Mouse (Mus musculus): ENCODE measurements around the gene Rhpn2. TPM values are rescaled to one million over a fixed set of nuclear protein-coding genes. Genes with fewer than 3 reads are reported as not detected.
"Not testable (repeated sequence)": the region's sequence is repeated elsewhere in the genome, so short reads cannot be mapped to it uniquely, and the experiment has no call there.

Rhpn2 gene
- 5.2 and 5.5 TPM in 2 replicates for polyA plus RNA-seq (2016; fragmentation: Nextera tagmentation; extraction: Ambion mirVana)

DNA sequence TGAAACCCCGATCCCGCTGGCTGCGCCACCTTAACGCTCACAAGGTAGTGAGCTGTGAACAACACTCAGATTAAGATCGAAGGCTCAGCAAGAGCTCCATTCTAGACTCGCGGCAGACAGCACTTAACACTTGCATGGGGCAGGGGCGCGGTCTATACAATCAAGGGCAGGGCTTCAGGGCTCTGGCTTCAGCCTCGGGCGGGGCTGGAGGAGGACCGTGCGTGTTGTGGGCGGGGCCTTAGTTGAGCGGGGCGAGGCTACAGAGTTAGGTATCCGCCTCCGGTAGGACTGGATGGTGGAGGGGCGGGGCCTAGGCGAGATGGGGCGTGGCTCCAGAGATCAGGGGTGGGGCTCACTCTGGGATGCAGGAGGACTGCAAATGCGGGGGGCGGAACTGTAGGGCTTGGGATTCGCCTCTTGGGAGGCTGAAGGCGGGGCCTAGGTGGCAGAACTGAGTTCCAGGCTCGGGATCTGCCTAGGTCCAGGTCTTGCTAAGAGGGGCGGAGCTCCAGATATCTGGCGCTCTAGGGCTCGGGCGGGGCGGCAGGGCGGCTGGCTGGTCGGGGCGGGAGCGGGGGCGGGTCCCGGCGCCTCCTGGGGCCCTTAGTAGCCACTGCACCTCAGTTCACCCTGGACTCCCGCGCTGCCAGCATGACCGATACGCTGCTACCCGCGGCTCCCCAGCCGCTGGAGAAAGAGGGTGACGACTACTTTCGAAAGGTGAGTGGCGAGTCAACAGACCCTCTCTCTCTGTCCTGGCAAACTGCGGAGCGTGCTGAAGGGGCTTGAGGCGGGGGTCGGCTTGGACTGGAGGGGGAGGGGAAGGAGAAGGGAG lies at the start of gene Rhpn2:
Gene Rhpn2 (plus strand): TSS at position 479 of the 835 bp plus-strand sequence.
- peaks cover 54% of the 10 kb centered on the region for H3K27me3 ChIP-seq (replicated peaks; ENCODE audit: low read depth, poor library complexity, severe bottlenecking)
- peak; percentile 100 for DNase-seq (ENCODE audit: low spot score)
- under 1% methylated on average over 52 of the region's 52 CpGs for WGBS
- no peaks in the 10 kb centered on the region for H3K36me3 ChIP-seq (replicated peaks)
- H3K27ac ChIP-seq (replicated peaks) = peak within 1 kb of the TSS; percentile 68
- H3K4me1 ChIP-seq = peaks cover 28% of the 10 kb centered on the region
- H3K9me3 ChIP-seq = no peaks in the 10 kb centered on the region
- peak within 1 kb of the TSS; percentile 79 for H3K4me3 ChIP-seq

DNA sequence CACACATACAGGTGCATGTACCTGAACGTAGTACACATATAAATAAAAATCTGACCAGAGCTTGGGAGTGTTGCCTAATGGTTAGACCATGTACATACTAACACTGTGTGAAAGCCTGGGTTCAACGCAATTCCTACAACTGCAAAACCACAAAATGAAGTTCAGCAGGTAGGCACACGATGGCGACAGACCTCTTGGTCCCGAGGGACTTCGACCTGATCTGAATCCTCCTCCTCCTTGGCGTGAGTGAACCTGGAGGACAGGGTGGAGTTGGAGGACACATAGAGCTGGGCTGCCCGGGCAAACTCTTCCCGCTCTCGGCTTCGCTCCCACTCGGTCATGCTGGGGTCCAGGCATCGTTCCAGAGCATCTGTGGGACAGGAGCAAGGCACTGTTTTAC lies 40.5 kb upstream of the Rhpn2 start:
- H3K27me3 ChIP-seq (replicated peaks; ENCODE audit: low read depth, poor library complexity, severe bottlenecking) = no peaks in the 10 kb centered on the region
- no peak for DNase-seq (ENCODE audit: low spot score)
- H3K27ac ChIP-seq (replicated peaks) = no peak overlapping the region
- WGBS = 89% methylated on average over 13 of the region's 13 CpGs
- H3K4me3 ChIP-seq = no peak overlapping the region
- H3K9me3 ChIP-seq = no peaks in the 10 kb centered on the region
- no peaks in the 10 kb centered on the region for H3K4me1 ChIP-seq
- peaks cover 93% of the 10 kb centered on the region for H3K36me3 ChIP-seq (replicated peaks)

DNA sequence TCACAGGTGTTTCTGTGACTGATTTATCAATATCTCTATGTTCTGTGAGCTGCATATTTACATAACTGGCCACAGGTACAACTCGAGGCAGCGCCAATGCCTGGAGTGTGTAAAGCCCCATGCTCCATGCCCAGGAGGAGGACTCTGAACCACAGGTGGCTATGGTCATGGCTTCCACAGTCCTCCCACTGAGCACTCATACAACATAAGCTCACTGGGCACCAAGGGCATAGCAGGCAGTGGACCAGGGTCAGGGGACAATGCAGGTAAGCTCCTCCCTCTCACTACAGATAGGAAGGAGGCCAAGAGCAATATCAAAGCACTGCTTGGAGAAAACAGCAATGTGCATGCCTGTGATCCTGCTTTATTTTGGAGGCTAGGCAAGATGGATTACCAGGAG lies 38.3 kb upstream of the Rhpn2 start:
- no peak overlapping the region for H3K27ac ChIP-seq (replicated peaks)
- no peaks in the 10 kb centered on the region for H3K27me3 ChIP-seq (replicated peaks; ENCODE audit: low read depth, poor library complexity, severe bottlenecking)
- peaks cover 6% of the 10 kb centered on the region; the same call in 1 of the 2 replicates for H3K4me1 ChIP-seq
- H3K4me3 ChIP-seq = no peak overlapping the region
- H3K36me3 ChIP-seq (replicated peaks) = peaks cover 88% of the 10 kb centered on the region
- no peaks in the 10 kb centered on the region for H3K9me3 ChIP-seq
- DNase-seq (ENCODE audit: low spot score) = no peak
- 91% methylated on average over 2 of the region's 2 CpGs for WGBS

DNA sequence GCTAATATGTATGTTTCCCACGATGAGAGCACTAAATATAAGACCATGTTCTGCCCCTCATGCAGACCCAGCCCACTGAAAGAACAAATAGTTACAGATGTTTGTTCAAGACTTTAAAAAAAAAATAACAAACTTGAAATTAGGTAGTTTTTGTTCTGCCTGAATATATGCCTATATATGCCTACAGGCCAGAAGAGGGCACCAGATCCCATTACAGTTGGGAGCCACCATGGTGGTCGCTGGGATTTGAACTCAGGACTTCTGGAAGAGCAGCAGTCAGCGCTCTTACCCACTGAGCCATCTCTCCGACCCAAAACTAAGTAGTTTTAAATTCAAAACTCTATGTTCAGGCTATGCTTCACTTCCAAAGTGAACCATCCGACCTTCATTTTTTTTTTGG lies 36.1 kb upstream of the Rhpn2 start:
- Histone ChIP-seq H3K9me3 (no peaks in the 10 kb centered on the region), H3K27me3 (replicated peaks; ENCODE audit: low read depth, poor library complexity, severe bottlenecking) (no peaks in the 10 kb centered on the region), H3K4me3 (no peak overlapping the region), H3K36me3 (replicated peaks) (peaks cover 86% of the 10 kb centered on the region), H3K27ac (replicated peaks) (no peak overlapping the region), H3K4me1 (peaks cover 6% of the 10 kb centered on the region; the same call in 1 of the 2 replicates)
- DNase-seq (ENCODE audit: low spot score) = no peak
- 94% methylated on average over 5 of the region's 5 CpGs for WGBS

DNA sequence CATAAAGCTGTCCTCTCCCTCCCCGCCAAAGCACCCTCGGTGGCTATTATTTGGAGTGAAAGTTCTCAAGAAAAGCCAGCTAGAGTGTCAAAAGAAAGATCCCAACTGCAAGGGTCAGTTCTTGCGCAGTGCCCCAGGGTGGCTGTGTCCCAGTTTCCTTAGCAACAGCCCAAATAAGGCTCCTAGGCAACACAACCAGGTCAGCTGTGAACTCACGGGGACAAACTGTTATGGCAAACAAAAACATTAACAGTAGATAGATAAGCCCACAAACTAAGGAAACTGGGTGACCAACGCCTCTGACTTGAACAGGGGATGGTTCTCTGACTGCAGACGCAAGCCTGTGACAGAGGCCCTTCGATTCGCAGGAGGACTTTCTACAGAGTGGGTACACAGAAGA lies 34.3 kb upstream of the Rhpn2 start:
- Histone ChIP-seq H3K9me3 (no peaks in the 10 kb centered on the region), H3K4me1 (peaks cover 6% of the 10 kb centered on the region; the same call in 1 of the 2 replicates), H3K36me3 (replicated peaks) (peaks cover 85% of the 10 kb centered on the region), H3K27me3 (replicated peaks; ENCODE audit: low read depth, poor library complexity, severe bottlenecking) (no peaks in the 10 kb centered on the region), H3K4me3 (no peak overlapping the region), H3K27ac (replicated peaks) (no peak overlapping the region)
- WGBS = 84% methylated on average over 8 of the region's 8 CpGs
- no peak for DNase-seq (ENCODE audit: low spot score)

DNA sequence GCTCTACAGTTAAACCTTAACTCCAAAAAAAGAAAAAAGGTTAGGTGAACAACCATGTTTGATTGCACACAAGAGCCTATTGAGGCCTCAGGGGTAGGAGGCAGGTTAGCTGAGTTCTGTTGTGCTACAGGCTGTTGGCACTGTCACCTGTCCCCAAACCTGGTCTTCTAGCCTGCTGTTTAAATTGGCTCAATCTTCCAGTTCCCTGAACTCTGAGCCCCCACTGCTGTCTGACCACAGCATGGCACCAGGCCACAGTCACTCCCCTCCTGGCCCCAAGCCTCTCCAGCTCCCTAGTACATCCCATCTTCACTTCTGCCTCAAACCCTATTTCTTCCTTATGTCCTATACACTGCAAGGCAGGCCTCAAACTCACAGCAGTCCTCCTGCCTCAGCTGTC lies 33.2 kb upstream of the Rhpn2 start:
- Histone ChIP-seq H3K4me3 (no peak overlapping the region), H3K27ac (replicated peaks) (no peak overlapping the region), H3K27me3 (replicated peaks; ENCODE audit: low read depth, poor library complexity, severe bottlenecking) (no peaks in the 10 kb centered on the region), H3K36me3 (replicated peaks) (peaks cover 85% of the 10 kb centered on the region), H3K9me3 (no peaks in the 10 kb centered on the region), H3K4me1 (peaks cover 6% of the 10 kb centered on the region; the same call in 1 of the 2 replicates)
- DNase-seq (ENCODE audit: low spot score) = no peak

DNA sequence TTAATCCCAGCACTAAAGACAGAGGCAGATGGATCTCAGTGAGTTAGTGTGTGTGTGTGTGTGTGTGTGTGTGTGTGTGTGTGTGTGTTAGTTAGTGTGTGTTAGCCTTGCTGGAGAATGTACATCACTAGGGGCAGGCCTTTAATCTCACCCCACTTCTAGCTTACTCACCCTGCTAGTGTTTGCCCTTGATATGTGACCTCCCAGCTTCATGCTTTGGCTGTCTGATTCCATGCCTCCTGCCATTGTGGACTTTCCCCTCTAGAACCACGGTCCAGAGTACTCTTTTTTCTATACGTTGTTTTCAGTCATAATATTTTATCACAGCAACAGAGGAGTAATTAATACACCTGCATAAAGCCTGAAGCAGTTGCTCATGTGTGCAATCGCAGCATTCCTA lies 22.8 kb upstream of the Rhpn2 start:
- no peak for DNase-seq (ENCODE audit: low spot score)
- no peaks in the 10 kb centered on the region for H3K27me3 ChIP-seq (replicated peaks; ENCODE audit: low read depth, poor library complexity, severe bottlenecking)
- WGBS = 91% methylated on average over 3 of the region's 3 CpGs

DNA sequence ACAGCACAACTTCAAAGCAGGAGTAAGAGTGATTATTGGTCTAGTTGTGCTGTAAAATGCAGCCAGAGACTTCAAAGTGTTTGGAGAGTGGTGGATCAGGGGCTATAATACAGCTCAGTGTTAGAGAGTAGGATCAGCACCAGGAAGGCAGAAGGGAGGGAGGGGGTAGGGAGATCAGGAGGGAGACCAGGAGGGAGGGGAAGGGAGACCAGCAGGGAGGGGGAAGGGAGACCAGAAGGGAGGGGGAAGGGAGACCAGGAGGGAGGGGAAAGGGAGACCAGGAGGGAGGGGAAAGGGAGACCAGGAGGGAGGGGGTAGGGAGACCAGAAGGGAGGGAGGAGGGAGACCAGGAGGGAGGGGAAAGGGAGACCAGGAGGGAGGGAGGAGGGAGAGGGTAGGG lies 19.8 kb upstream of the Rhpn2 start:
- H3K36me3 ChIP-seq (replicated peaks) = peaks cover 21% of the 10 kb centered on the region
- peaks cover 16% of the 10 kb centered on the region for H3K4me1 ChIP-seq
- H3K9me3 ChIP-seq = no peaks in the 10 kb centered on the region
- H3K4me3 ChIP-seq = no peak overlapping the region
- DNase-seq (ENCODE audit: low spot score) = no peak
- H3K27ac ChIP-seq (replicated peaks) = no peak overlapping the region
- H3K27me3 ChIP-seq (replicated peaks; ENCODE audit: low read depth, poor library complexity, severe bottlenecking) = no peaks in the 10 kb centered on the region

More for the DNA sequence above, 22.8 kb upstream of the Rhpn2 start:
- no peak overlapping the region for H3K27ac ChIP-seq (replicated peaks)
- peaks cover 7% of the 10 kb centered on the region for H3K4me1 ChIP-seq
- H3K36me3 ChIP-seq (replicated peaks) = peaks cover 50% of the 10 kb centered on the region
- H3K9me3 ChIP-seq = no peaks in the 10 kb centered on the region
- no peak overlapping the region for H3K4me3 ChIP-seq

DNA sequence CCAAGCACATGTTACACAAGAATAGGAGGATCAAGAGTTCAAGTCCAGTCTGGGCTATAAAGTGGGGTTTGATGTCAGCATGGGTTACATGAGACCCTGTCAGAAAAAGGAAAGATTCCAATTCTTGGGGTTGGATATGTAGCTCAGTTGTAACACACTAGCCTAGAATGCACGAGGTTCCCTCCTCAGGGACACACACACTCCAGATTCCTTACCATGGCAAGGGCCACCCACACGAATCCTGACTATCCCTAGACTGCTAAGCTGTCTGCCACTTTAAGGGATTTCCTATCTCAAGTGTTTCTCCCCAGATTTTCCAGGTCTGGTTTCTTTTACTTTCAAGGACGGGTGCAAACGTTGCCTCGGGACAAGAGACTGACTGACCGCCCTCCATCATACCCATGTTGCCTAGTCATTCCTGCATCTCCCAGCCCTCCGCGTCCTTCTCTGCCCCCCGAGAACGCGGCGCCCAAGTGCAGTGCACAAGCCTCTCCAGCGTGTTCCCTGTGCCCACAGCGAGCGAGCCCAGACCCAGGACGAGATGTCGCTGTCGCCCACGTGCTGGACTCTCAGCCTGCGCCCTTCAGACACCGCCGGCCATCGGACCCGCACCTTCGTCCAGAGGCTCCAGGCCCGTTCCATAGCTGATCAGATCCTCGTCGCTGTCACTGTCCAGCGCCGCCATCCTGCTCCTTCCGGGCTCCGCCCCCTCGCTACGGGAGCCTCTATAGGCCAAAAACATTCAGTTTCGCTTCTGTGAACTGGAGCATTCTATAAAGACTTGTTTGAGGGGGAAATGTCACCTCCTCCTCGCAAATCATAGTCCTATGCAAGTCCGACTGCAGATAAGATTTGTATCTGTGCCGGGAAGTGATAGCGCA lies 16.0 kb upstream of the Rhpn2 start, which contains the start of gene Gpatch1:
Gene Gpatch1 (minus strand): TSS at position 712 of the 881 bp plus-strand sequence.
- 2% methylated on average over 39 of the region's 39 CpGs for WGBS
- no peaks in the 10 kb centered on the region for H3K36me3 ChIP-seq (replicated peaks)
- H3K9me3 ChIP-seq = no peaks in the 10 kb centered on the region
- DNase-seq (ENCODE audit: low spot score) = peak; percentile 90
- H3K4me1 ChIP-seq = peaks cover 26% of the 10 kb centered on the region
- peak within 1 kb of the TSS; percentile 73 for H3K27ac ChIP-seq (replicated peaks)
- H3K4me3 ChIP-seq = peak within 1 kb of the TSS; percentile 81
- no peaks in the 10 kb centered on the region for H3K27me3 ChIP-seq (replicated peaks; ENCODE audit: low read depth, poor library complexity, severe bottlenecking)

DNA sequence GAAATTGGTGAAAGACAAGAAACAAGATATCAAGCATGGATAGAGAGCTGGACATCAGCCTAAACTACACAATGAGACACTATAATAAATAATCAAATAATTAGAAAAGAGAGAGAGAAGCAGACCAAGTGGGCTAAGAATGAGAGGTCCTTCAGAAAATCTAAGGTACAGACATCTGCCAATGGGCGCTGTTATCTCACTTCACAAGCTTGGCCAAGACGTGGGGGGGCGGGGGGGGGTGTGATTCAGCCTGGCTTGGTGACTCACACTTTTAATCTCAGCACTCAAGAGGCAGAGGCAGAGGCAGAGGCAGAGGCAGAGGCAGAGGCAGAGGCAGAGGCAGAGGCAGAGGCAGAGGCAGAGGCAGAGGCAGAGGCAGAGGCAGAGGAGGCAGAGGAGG lies 14.7 kb upstream of the Rhpn2 start:
- not testable (repeated sequence) for H3K36me3 ChIP-seq (replicated peaks); H3K4me3 ChIP-seq; DNase-seq (ENCODE audit: low spot score); H3K27me3 ChIP-seq (replicated peaks; ENCODE audit: low read depth, poor library complexity, severe bottlenecking); H3K9me3 ChIP-seq; H3K27ac ChIP-seq (replicated peaks)
- 83% methylated on average over 3 of the region's 3 CpGs for WGBS
- peaks cover 30% of the 10 kb centered on the region for H3K4me1 ChIP-seq

DNA sequence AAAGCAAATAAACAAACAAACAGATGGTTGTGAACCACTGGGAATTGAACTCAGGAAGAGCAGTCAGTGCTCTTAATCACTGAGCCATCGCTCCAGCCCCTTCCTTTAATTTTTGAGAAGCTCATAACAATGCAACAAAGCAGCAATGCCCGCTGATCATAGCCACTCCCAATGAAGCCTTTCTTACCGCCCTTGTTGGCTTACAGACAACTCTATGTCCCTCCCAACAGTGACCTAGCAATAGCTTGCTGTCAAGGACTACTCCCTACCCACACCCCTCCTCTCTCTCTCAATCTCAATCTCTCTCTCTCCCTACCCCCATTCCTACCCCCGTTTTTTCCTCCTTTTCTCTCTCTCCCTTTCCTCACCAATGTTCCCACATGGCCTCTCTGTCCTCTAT lies 14.2 kb upstream of the Rhpn2 start:
- H3K9me3 ChIP-seq = no peaks in the 10 kb centered on the region
- H3K36me3 ChIP-seq (replicated peaks) = no peaks in the 10 kb centered on the region
- H3K27me3 ChIP-seq (replicated peaks; ENCODE audit: low read depth, poor library complexity, severe bottlenecking) = no peaks in the 10 kb centered on the region
- peaks cover 26% of the 10 kb centered on the region for H3K4me1 ChIP-seq
- DNase-seq (ENCODE audit: low spot score) = no peak
- H3K27ac ChIP-seq (replicated peaks) = no peak overlapping the region
- WGBS = 91% methylated on average over 4 of the region's 4 CpGs
- no peak overlapping the region for H3K4me3 ChIP-seq

DNA sequence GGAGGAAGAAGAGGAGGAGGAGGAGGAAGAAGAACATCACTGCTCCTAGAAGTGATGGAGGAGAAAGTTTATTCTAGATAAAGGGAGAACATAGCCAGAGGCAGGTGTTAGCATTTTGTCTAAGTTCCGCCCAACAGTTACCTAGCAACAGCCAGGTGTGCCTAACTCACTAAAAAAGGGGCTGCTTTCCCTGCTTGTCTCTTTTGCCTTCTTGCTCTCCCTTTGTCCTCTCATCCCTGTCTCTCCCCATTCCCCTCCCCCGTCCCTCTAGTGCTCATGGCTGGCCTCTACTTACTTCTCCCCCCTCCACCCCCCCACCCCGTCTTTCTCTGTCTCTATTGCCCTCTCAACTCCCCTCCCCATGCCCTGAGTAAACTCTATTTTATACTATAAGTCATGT lies 11.8 kb upstream of the Rhpn2 start:
- peaks cover 23% of the 10 kb centered on the region for H3K4me1 ChIP-seq
- H3K9me3 ChIP-seq = no peaks in the 10 kb centered on the region
- no peak overlapping the region for H3K4me3 ChIP-seq
- H3K36me3 ChIP-seq (replicated peaks) = no peaks in the 10 kb centered on the region
- no peaks in the 10 kb centered on the region for H3K27me3 ChIP-seq (replicated peaks; ENCODE audit: low read depth, poor library complexity, severe bottlenecking)
- no peak overlapping the region; the same call in 1 of the 2 replicates for H3K27ac ChIP-seq (replicated peaks)
- no peak for DNase-seq (ENCODE audit: low spot score)
- 48% methylated on average over 3 of the region's 3 CpGs for WGBS

Data from embryonic facial prominence, embryonic 10.5 days (tissue).